Mouse (Mus musculus): Measurements from ENCODE around the gene Samd14.
"Not testable (repeated sequence)": the region's sequence is repeated elsewhere in the genome, so short reads cannot be mapped to it uniquely, and the experiment has no call there.

Samd14 gene

GRCm38 (mm10) chr11:95009629-95010014, at the start of gene Samd14:
Samd14 (plus strand) TSS chr11:95009879.
- peak; percentile 55 for DNase-seq (ENCODE audit: low read depth, low spot score)

GRCm38 (mm10) chr11:94962534-94963101, 47.1 kb upstream of the Samd14 start:
- DNase-seq (ENCODE audit: low read depth, low spot score) = no peak

- DNase-seq (ENCODE audit: low read depth, low spot score) = no peak
These were observed 42.3 kb upstream of the Samd14 start, which contains the start of gene Hils1 for GRCm38 (mm10) chr11:94967419-94967818. Hils1 (plus strand) TSS chr11:94967593.

- DNase-seq (ENCODE audit: low read depth, low spot score) = no peak
These were observed 41.5 kb upstream of the Samd14 start for GRCm38 (mm10) chr11:94968187-94968586.

- not testable (repeated sequence) for DNase-seq (ENCODE audit: low read depth, low spot score)
These were observed 40.0 kb upstream of the Samd14 start for GRCm38 (mm10) chr11:94969709-94970108.

GRCm38 (mm10) chr11:94970210-94970943, 39.3 kb upstream of the Samd14 start:
- DNase-seq (ENCODE audit: low read depth, low spot score) = peak; percentile 77

- DNase-seq (ENCODE audit: low read depth, low spot score) = no peak
These were observed 37.6 kb upstream of the Samd14 start for GRCm38 (mm10) chr11:94971895-94972615.

- DNase-seq (ENCODE audit: low read depth, low spot score) = no peak
These were observed 36.8 kb upstream of the Samd14 start for GRCm38 (mm10) chr11:94972887-94973286.

- no peak for DNase-seq (ENCODE audit: low read depth, low spot score)
These were observed 36.4 kb upstream of the Samd14 start for GRCm38 (mm10) chr11:94973313-94973712.

GRCm38 (mm10) chr11:94974951-94975350, 34.7 kb upstream of the Samd14 start:
- DNase-seq (ENCODE audit: low read depth, low spot score) = no peak

GRCm38 (mm10) chr11:94976199-94976598, 33.5 kb upstream of the Samd14 start, which contains the start of gene Sgca:
Sgca (minus strand) TSS chr11:94976327.
- no peak for DNase-seq (ENCODE audit: low read depth, low spot score)

GRCm38 (mm10) chr11:94978178-94978915, 31.3 kb upstream of the Samd14 start:
- no peak for DNase-seq (ENCODE audit: low read depth, low spot score)

GRCm38 (mm10) chr11:94978947-94979346, 30.7 kb upstream of the Samd14 start:
- DNase-seq (ENCODE audit: low read depth, low spot score) = peak; percentile 96

GRCm38 (mm10) chr11:94979462-94980179, 30.1 kb upstream of the Samd14 start:
- no peak for DNase-seq (ENCODE audit: low read depth, low spot score)

- DNase-seq (ENCODE audit: low read depth, low spot score) = no peak
These were observed 24.5 kb upstream of the Samd14 start for GRCm38 (mm10) chr11:94985140-94985539.

GRCm38 (mm10) chr11:94985822-94986221, 23.9 kb upstream of the Samd14 start:
- no peak for DNase-seq (ENCODE audit: low read depth, low spot score)

- DNase-seq (ENCODE audit: low read depth, low spot score) = no peak
These were observed 23.2 kb upstream of the Samd14 start for GRCm38 (mm10) chr11:94986435-94986834.

GRCm38 (mm10) chr11:94987341-94987740, 22.3 kb upstream of the Samd14 start:
- no peak for DNase-seq (ENCODE audit: low read depth, low spot score)

- no peak for DNase-seq (ENCODE audit: low read depth, low spot score)
These were observed 21.8 kb upstream of the Samd14 start for GRCm38 (mm10) chr11:94987851-94988250.

GRCm38 (mm10) chr11:94988780-94989561, 20.7 kb upstream of the Samd14 start:
- DNase-seq (ENCODE audit: low read depth, low spot score) = no peak

All from CD4-positive, CD25-positive, alpha-beta regulatory T cell, adult 2 months (primary cell).